Mouse (Mus musculus): Measurements from ENCODE around the gene Trim2. TPM values are rescaled to one million over a fixed set of nuclear protein-coding genes. Genes with fewer than 3 reads are reported as not detected.
A peak's percentile ranks its signal among the peaks of the same experiment; 100 is the strongest.

The Trim2 gene
- polyA plus RNA-seq, 1 experiment from 2014 or later = 126 TPM

- Histone ChIP-seq H3K4me2 (no peak overlapping the region), H3K4me3 (no peak overlapping the region), H3K4me1 (replicated peaks) (peaks cover 18% of the 10 kb centered on the region), H3K27ac (replicated peaks) (no peak overlapping the region), H3K27me3 (no peaks in the 10 kb centered on the region), H3K36me3 (peaks cover 78% of the 10 kb centered on the region), H3K9me3 (no peaks in the 10 kb centered on the region), H3K9ac (no peak overlapping the region)
- 64% methylated on average over 4 of the region's 4 CpGs for WGBS
- ATAC-seq (ENCODE audit: low read depth) = no peak
Measured at GRCm38 (mm10) chr3:84193881-84194280, 112.8 kb downstream of the Trim2 start.

GRCm38 (mm10) chr3:84191141-84191881 lies 115.4 kb downstream of the Trim2 start:
- H3K4me2 ChIP-seq = peak overlapping the region; percentile 34
- 49% methylated on average over 21 of the region's 21 CpGs for WGBS

GRCm38 (mm10) chr3:84190513-84191061 lies 116.1 kb downstream of the Trim2 start:
- peak overlapping the region; percentile 34 for H3K4me2 ChIP-seq
- peak overlapping the region; percentile 5; the same call in 1 of the 2 replicates for H3K4me3 ChIP-seq
- peaks cover 74% of the 10 kb centered on the region for H3K36me3 ChIP-seq
- peaks cover 18% of the 10 kb centered on the region for H3K4me1 ChIP-seq (replicated peaks)
- 0 out of 2 replicates have a peak overlapping the region, but pooled peaks have one; percentile 38 for H3K27ac ChIP-seq (replicated peaks)
- ATAC-seq (ENCODE audit: low read depth) = peak; percentile 40; the same call in 1 of the 2 replicates
- H3K9me3 ChIP-seq = no peaks in the 10 kb centered on the region
- WGBS = 16% methylated on average over 41 of the region's 41 CpGs
- peak overlapping the region; percentile 43 for H3K9ac ChIP-seq
- no peaks in the 10 kb centered on the region for H3K27me3 ChIP-seq

More at GRCm38 (mm10) chr3:84191141-84191881, 115.4 kb downstream of the Trim2 start:
- peak; percentile 24; the same call in 1 of the 2 replicates for ATAC-seq (ENCODE audit: low read depth)
- Histone ChIP-seq H3K9ac (peak overlapping the region; percentile 43; the same call in 1 of the 2 replicates), H3K27me3 (no peaks in the 10 kb centered on the region), H3K27ac (replicated peaks) (0 out of 2 replicates have a peak overlapping the region, but pooled peaks have one; percentile 38), H3K4me3 (0 out of 2 replicates have a peak overlapping the region, but pooled peaks have one; percentile 1), H3K36me3 (peaks cover 77% of the 10 kb centered on the region), H3K4me1 (replicated peaks) (peaks cover 18% of the 10 kb centered on the region), H3K9me3 (no peaks in the 10 kb centered on the region)

- Histone ChIP-seq H3K36me3 (peaks cover 80% of the 10 kb centered on the region), H3K27ac (replicated peaks) (no peak overlapping the region), H3K4me1 (replicated peaks) (peaks cover 18% of the 10 kb centered on the region), H3K4me2 (0 out of 2 replicates have a peak overlapping the region, but pooled peaks have one; percentile 34), H3K27me3 (no peaks in the 10 kb centered on the region), H3K9me3 (no peaks in the 10 kb centered on the region), H3K9ac (peak overlapping the region; percentile 43; the same call in 1 of the 2 replicates), H3K4me3 (no peak overlapping the region)
- 63% methylated on average over 10 of the region's 10 CpGs for WGBS
- no peak for ATAC-seq (ENCODE audit: low read depth)
Measured at GRCm38 (mm10) chr3:84189629-84190173, 117.0 kb downstream of the Trim2 start.

- H3K4me1 ChIP-seq (replicated peaks) = peaks cover 21% of the 10 kb centered on the region
- no peaks in the 10 kb centered on the region for H3K27me3 ChIP-seq
- WGBS = 21% methylated on average over 4 of the region's 4 CpGs
- H3K9ac ChIP-seq = no peak overlapping the region
- H3K4me2 ChIP-seq = no peak overlapping the region
- no peak overlapping the region for H3K4me3 ChIP-seq
- no peak overlapping the region for H3K27ac ChIP-seq (replicated peaks)
- H3K36me3 ChIP-seq = peaks cover 46% of the 10 kb centered on the region
- H3K9me3 ChIP-seq = no peaks in the 10 kb centered on the region
- ATAC-seq (ENCODE audit: low read depth) = no peak
Measured at GRCm38 (mm10) chr3:84181717-84182116, 125.0 kb downstream of the Trim2 start.

- Histone ChIP-seq H3K4me2 (no peak overlapping the region), H3K9me3 (no peaks in the 10 kb centered on the region), H3K9ac (no peak overlapping the region), H3K27ac (replicated peaks) (no peak overlapping the region), H3K4me1 (replicated peaks) (peaks cover 21% of the 10 kb centered on the region), H3K4me3 (no peak overlapping the region), H3K27me3 (no peaks in the 10 kb centered on the region), H3K36me3 (peaks cover 45% of the 10 kb centered on the region)
- 46% methylated on average over 8 of the region's 8 CpGs for WGBS
- ATAC-seq (ENCODE audit: low read depth) = no peak
Measured at GRCm38 (mm10) chr3:84181102-84181501, 125.6 kb downstream of the Trim2 start.

GRCm38 (mm10) chr3:84180304-84180703 lies 126.4 kb downstream of the Trim2 start:
- 81% methylated on average over 2 of the region's 2 CpGs for WGBS

GRCm38 (mm10) chr3:84177834-84178233 lies 128.8 kb downstream of the Trim2 start:
- Histone ChIP-seq H3K4me3 (no peak overlapping the region), H3K27ac (replicated peaks) (no peak overlapping the region), H3K9me3 (no peaks in the 10 kb centered on the region), H3K36me3 (peaks cover 43% of the 10 kb centered on the region), H3K9ac (no peak overlapping the region), H3K4me1 (replicated peaks) (peaks cover 21% of the 10 kb centered on the region), H3K4me2 (no peak overlapping the region), H3K27me3 (no peaks in the 10 kb centered on the region)
- WGBS = 80% methylated on average over 2 of the region's 2 CpGs
- no peak for ATAC-seq (ENCODE audit: low read depth)

More at GRCm38 (mm10) chr3:84180304-84180703, 126.4 kb downstream of the Trim2 start:
- ATAC-seq (ENCODE audit: low read depth) = no peak
- no peak overlapping the region for H3K4me2 ChIP-seq
- no peaks in the 10 kb centered on the region for H3K9me3 ChIP-seq
- peaks cover 41% of the 10 kb centered on the region for H3K36me3 ChIP-seq
- peak overlapping the region; percentile 20; the same call in 1 of the 2 replicates for H3K27ac ChIP-seq (replicated peaks)
- H3K4me3 ChIP-seq = no peak overlapping the region
- H3K4me1 ChIP-seq (replicated peaks) = peaks cover 21% of the 10 kb centered on the region
- H3K9ac ChIP-seq = no peak overlapping the region
- H3K27me3 ChIP-seq = no peaks in the 10 kb centered on the region

- Histone ChIP-seq H3K9ac (no peak overlapping the region), H3K27me3 (no peaks in the 10 kb centered on the region), H3K9me3 (no peaks in the 10 kb centered on the region), H3K27ac (replicated peaks) (no peak overlapping the region), H3K4me1 (replicated peaks) (peaks cover 7% of the 10 kb centered on the region), H3K36me3 (peaks cover 65% of the 10 kb centered on the region), H3K4me2 (no peak overlapping the region), H3K4me3 (no peak overlapping the region)
- peak; percentile 75 for ATAC-seq (ENCODE audit: low read depth)
- 48% methylated on average over 7 of the region's 7 CpGs for WGBS
Measured at GRCm38 (mm10) chr3:84175337-84176315, 131.1 kb downstream of the Trim2 start.

- no peak for ATAC-seq (ENCODE audit: low read depth)
- H3K4me3 ChIP-seq = no peak within 1 kb of the TSS
- no peak within 1 kb of the TSS for H3K9ac ChIP-seq
- H3K36me3 ChIP-seq = peaks cover 73% of the 10 kb centered on the region
- 82% methylated on average over 11 of the region's 11 CpGs for WGBS
- H3K4me1 ChIP-seq (replicated peaks) = no peaks in the 10 kb centered on the region
- H3K9me3 ChIP-seq = no peaks in the 10 kb centered on the region
- no peaks in the 10 kb centered on the region for H3K27me3 ChIP-seq
- H3K4me2 ChIP-seq = no peak within 1 kb of the TSS
- no peak within 1 kb of the TSS for H3K27ac ChIP-seq (replicated peaks)
Measured at GRCm38 (mm10) chr3:84173581-84174154, 133.0 kb downstream of the Trim2 start, which contains the start of gene Gm6525. TSS of gene Gm6525 (plus strand) at chr3:84174104.

GRCm38 (mm10) chr3:84172406-84172805 lies 134.3 kb downstream of the Trim2 start:
- 45% methylated on average over 11 of the region's 11 CpGs for WGBS
- ATAC-seq (ENCODE audit: low read depth) = no peak
- H3K4me1 ChIP-seq (replicated peaks) = no peaks in the 10 kb centered on the region
- no peak overlapping the region for H3K9ac ChIP-seq
- H3K36me3 ChIP-seq = peaks cover 72% of the 10 kb centered on the region
- H3K4me3 ChIP-seq = no peak overlapping the region
- H3K9me3 ChIP-seq = no peaks in the 10 kb centered on the region
- no peak overlapping the region for H3K27ac ChIP-seq (replicated peaks)
- H3K4me2 ChIP-seq = no peak overlapping the region
- no peaks in the 10 kb centered on the region for H3K27me3 ChIP-seq
